Mouse (Mus musculus): ENCODE results near the gene Cdk12.

GRCm38 (mm10) chr11:98283740-98284139, 80.9 kb downstream of the Cdk12 start:
- TF ChIP-seq CTCF (IDR thresholded peaks at IDR 0.05; ENCODE audit: low read depth, low read length) (no peak), POLR2A (IDR thresholded peaks at IDR 0.05; ENCODE audit: borderline replicate concordance, low read depth, low read length) (no peak)

All from bone marrow macrophage, adult 2 months (primary cell).